Mouse (Mus musculus): ENCODE measurements around the gene Cntrl.

- TF ChIP-seq CTCF (IDR thresholded peaks at IDR 0.05; ENCODE audit: low read depth) (no peak), EP300 (IDR thresholded peaks at IDR 0.05; ENCODE audit: low read depth) (no peak)
These were observed 50.9 kb downstream of the Cntrl start for GRCm38 (mm10) chr2:35160206-35160605.
